Mouse (Mus musculus): ENCODE measurements around the gene Cmc4. TPM values are rescaled to one million over a fixed set of nuclear protein-coding genes. Genes with fewer than 3 reads are reported as not detected.

Gene Cmc4
- 15.9 and 17.3 TPM in 2 replicates for polyA plus RNA-seq (2015; fragmentation: Nextera tagmentation; extraction: Ambion mirVana)

DNA sequence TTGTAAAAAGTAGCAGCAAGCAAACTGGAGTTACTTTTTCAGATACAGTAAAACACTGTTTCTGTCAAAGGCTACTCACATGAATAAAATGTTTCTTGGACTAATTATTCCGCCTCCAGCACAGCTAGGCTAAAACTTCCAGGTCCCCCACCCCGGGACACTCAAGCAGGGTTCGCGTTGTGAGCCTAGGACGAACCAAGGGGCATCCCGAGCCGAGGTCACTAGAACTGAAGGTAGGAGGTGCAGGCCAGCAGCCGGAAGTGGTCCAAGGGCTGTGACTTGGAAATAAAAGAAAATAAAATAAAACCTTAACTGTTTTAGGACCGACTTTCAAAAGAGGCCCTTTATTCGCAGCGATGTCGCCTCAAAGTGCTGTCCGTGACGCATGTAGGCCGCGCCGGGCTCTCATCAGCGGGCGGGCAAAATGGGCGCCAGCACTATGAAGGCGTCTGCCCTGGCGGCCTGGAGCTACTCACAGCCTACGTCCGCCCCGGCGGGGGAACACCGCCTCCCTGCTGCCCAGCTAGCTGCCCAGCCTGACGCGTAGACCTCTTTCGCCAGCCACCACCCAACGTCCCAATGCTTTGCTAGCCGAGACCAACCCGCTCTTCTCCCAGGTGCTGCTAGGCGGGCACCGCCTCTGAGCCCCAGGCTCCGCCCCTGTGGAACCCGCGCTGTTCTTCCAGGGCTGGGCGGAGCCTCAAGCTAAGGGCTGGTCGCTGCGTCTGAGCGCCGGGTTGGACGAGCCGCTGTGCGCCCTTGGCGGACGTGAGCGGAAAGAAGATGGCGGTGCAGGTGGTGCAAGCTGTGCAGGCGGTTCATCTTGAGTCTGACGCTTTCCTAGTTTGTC lies at the start of gene Cmc4, which contains the start of the genes Mtcp1 and Brcc3:
Gene Cmc4 (minus strand): TSS at position 649 of the 850 bp plus-strand sequence.
Gene Mtcp1 (minus strand): TSS at position 653 of the 850 bp plus-strand sequence.
Gene Brcc3 (plus strand): TSS at position 693 of the 850 bp plus-strand sequence.
- peak within 1 kb of the TSS; percentile 89 for H3K27ac ChIP-seq (replicated peaks)
- TF ChIP-seq CTCF (IDR thresholded peaks at IDR 0.05; ENCODE audit: low read depth), result peak; percentile 40
- no peak for TF ChIP-seq EP300 (optimal IDR thresholded peaks at IDR 0.05)
- H3K9me3 ChIP-seq (ENCODE audit: control insufficient read depth, low read length), result no peaks in the 10 kb centered on the region
- peak; percentile 100 for ATAC-seq (ENCODE audit: low FRiP score, low TSS enrichment)
- peak within 1 kb of the TSS; percentile 52 for H3K4me2 ChIP-seq (replicated peaks; ENCODE audit: low read depth)
- H3K27me3 ChIP-seq (ENCODE audit: control insufficient read depth, insufficient read depth, low read length), result no peaks in the 10 kb centered on the region
- DNase-seq (ENCODE audit: low spot score), result peak; percentile 91
- H3K4me1 ChIP-seq (replicated peaks; ENCODE audit: control insufficient read depth, insufficient read depth), result no peaks in the 10 kb centered on the region
- peak within 1 kb of the TSS; percentile 64 for H3K9ac ChIP-seq (ENCODE audit: low read length)
- H3K4me3 ChIP-seq (ENCODE audit: low read depth, low read length), result peak within 1 kb of the TSS; percentile 48
- 9% methylated on average over 52 of the region's 52 CpGs for WGBS
- H3K36me3 ChIP-seq (ENCODE audit: control insufficient read depth, insufficient read depth, low read length), result no peaks in the 10 kb centered on the region

GRCm38 (mm10) chrX:75454597-75454996 lies 38.2 kb upstream of the Cmc4 start:
- no peak overlapping the region for H3K9ac ChIP-seq (ENCODE audit: low read length)
- WGBS, result 80% methylated on average over 1 of the region's 1 CpGs
- no peaks in the 10 kb centered on the region for H3K4me1 ChIP-seq (replicated peaks; ENCODE audit: control insufficient read depth, insufficient read depth)
- DNase-seq (ENCODE audit: low spot score) (no peak), ATAC-seq (ENCODE audit: low FRiP score, low TSS enrichment) (no peak)
- TF ChIP-seq EP300 (optimal IDR thresholded peaks at IDR 0.05) (no peak), CTCF (IDR thresholded peaks at IDR 0.05; ENCODE audit: low read depth) (no peak)
- no peak overlapping the region for H3K4me3 ChIP-seq (ENCODE audit: low read depth, low read length)
- no peaks in the 10 kb centered on the region for H3K36me3 ChIP-seq (ENCODE audit: control insufficient read depth, insufficient read depth, low read length)
- no peak overlapping the region for H3K4me2 ChIP-seq (replicated peaks; ENCODE audit: low read depth)
- no peaks in the 10 kb centered on the region for H3K9me3 ChIP-seq (ENCODE audit: control insufficient read depth, low read length)
- no peaks in the 10 kb centered on the region for H3K27me3 ChIP-seq (ENCODE audit: control insufficient read depth, insufficient read depth, low read length)
- no peak overlapping the region for H3K27ac ChIP-seq (replicated peaks)

GRCm38 (mm10) chrX:75409711-75410110 lies 6.7 kb downstream of the Cmc4 start:
- no peak overlapping the region for H3K9ac ChIP-seq (ENCODE audit: low read length)
- H3K36me3 ChIP-seq (ENCODE audit: control insufficient read depth, insufficient read depth, low read length), result no peaks in the 10 kb centered on the region
- H3K4me3 ChIP-seq (ENCODE audit: low read depth, low read length), result no peak overlapping the region
- DNase-seq (ENCODE audit: low spot score) (no peak), ATAC-seq (ENCODE audit: low FRiP score, low TSS enrichment) (no peak)
- H3K4me2 ChIP-seq (replicated peaks; ENCODE audit: low read depth), result no peak overlapping the region
- 93% methylated on average over 1 of the region's 1 CpGs for WGBS
- no peaks in the 10 kb centered on the region for H3K4me1 ChIP-seq (replicated peaks; ENCODE audit: control insufficient read depth, insufficient read depth)
- TF ChIP-seq CTCF (IDR thresholded peaks at IDR 0.05; ENCODE audit: low read depth) (no peak), EP300 (optimal IDR thresholded peaks at IDR 0.05) (no peak)
- H3K27ac ChIP-seq (replicated peaks), result no peak overlapping the region
- H3K27me3 ChIP-seq (ENCODE audit: control insufficient read depth, insufficient read depth, low read length), result no peaks in the 10 kb centered on the region
- H3K9me3 ChIP-seq (ENCODE audit: control insufficient read depth, low read length), result no peaks in the 10 kb centered on the region

DNA sequence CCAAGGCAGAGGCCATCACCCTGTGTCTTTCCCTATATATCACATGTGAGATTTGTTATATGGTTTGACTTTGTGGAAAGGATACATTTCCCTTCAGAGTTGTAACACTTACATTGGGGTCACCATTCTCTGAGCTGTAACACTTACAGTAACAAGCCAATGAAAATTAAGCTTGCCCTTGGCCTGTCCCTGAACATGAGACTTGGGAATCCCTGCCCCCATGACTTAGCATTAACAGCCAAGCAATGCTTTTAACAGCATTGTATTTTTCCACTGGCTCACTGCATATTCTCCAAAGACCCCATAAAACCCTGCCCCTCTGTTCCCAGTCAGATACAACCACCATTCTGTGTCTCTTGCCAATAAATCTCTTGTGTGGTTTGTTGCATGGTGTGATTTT lies 13.0 kb downstream of the Cmc4 start:
- Histone ChIP-seq H3K9me3 (ENCODE audit: control insufficient read depth, low read length) (no peaks in the 10 kb centered on the region), H3K4me1 (replicated peaks; ENCODE audit: control insufficient read depth, insufficient read depth) (no peaks in the 10 kb centered on the region), H3K36me3 (ENCODE audit: control insufficient read depth, insufficient read depth, low read length) (no peaks in the 10 kb centered on the region), H3K27me3 (ENCODE audit: control insufficient read depth, insufficient read depth, low read length) (no peaks in the 10 kb centered on the region), H3K27ac (replicated peaks) (no peak overlapping the region), H3K4me3 (ENCODE audit: low read depth, low read length) (no peak overlapping the region), H3K9ac (ENCODE audit: low read length) (no peak overlapping the region), H3K4me2 (replicated peaks; ENCODE audit: low read depth) (no peak overlapping the region)
- DNase-seq (ENCODE audit: low spot score), result no peak
- ATAC-seq (ENCODE audit: low FRiP score, low TSS enrichment), result no peak
- TF ChIP-seq EP300 (optimal IDR thresholded peaks at IDR 0.05), result no peak
- no peak for TF ChIP-seq CTCF (IDR thresholded peaks at IDR 0.05; ENCODE audit: low read depth)

- TF ChIP-seq CTCF (IDR thresholded peaks at IDR 0.05; ENCODE audit: low read depth) (no peak), EP300 (optimal IDR thresholded peaks at IDR 0.05) (no peak)
- DNase-seq (ENCODE audit: low spot score), result no peak
- H3K9ac ChIP-seq (ENCODE audit: low read length), result no peak overlapping the region
- no peaks in the 10 kb centered on the region for H3K9me3 ChIP-seq (ENCODE audit: control insufficient read depth, low read length)
- H3K4me1 ChIP-seq (replicated peaks; ENCODE audit: control insufficient read depth, insufficient read depth), result no peaks in the 10 kb centered on the region
- no peaks in the 10 kb centered on the region for H3K36me3 ChIP-seq (ENCODE audit: control insufficient read depth, insufficient read depth, low read length)
- WGBS, result 76% methylated on average over 2 of the region's 2 CpGs
- ATAC-seq (ENCODE audit: low FRiP score, low TSS enrichment), result no peak
- H3K27me3 ChIP-seq (ENCODE audit: control insufficient read depth, insufficient read depth, low read length), result no peaks in the 10 kb centered on the region
- no peak overlapping the region for H3K4me2 ChIP-seq (replicated peaks; ENCODE audit: low read depth)
- no peak overlapping the region for H3K4me3 ChIP-seq (ENCODE audit: low read depth, low read length)
- H3K27ac ChIP-seq (replicated peaks), result no peak overlapping the region
These were observed 13.7 kb downstream of the Cmc4 start for GRCm38 (mm10) chrX:75402668-75403067.

GRCm38 (mm10) chrX:75399471-75399870 lies 16.9 kb downstream of the Cmc4 start:
- Histone ChIP-seq H3K4me3 (ENCODE audit: low read depth, low read length) (no peak overlapping the region), H3K4me1 (replicated peaks; ENCODE audit: control insufficient read depth, insufficient read depth) (no peaks in the 10 kb centered on the region), H3K4me2 (replicated peaks; ENCODE audit: low read depth) (no peak overlapping the region), H3K27ac (replicated peaks) (no peak overlapping the region), H3K27me3 (ENCODE audit: control insufficient read depth, insufficient read depth, low read length) (no peaks in the 10 kb centered on the region), H3K36me3 (ENCODE audit: control insufficient read depth, insufficient read depth, low read length) (no peaks in the 10 kb centered on the region), H3K9me3 (ENCODE audit: control insufficient read depth, low read length) (no peaks in the 10 kb centered on the region), H3K9ac (ENCODE audit: low read length) (no peak overlapping the region)
- no peak for DNase-seq (ENCODE audit: low spot score)
- no peak for TF ChIP-seq EP300 (optimal IDR thresholded peaks at IDR 0.05)
- TF ChIP-seq CTCF (IDR thresholded peaks at IDR 0.05; ENCODE audit: low read depth), result no peak
- no peak for ATAC-seq (ENCODE audit: low FRiP score, low TSS enrichment)
- WGBS, result 72% methylated on average over 1 of the region's 1 CpGs

Data from stomach, postnatal 0 days (tissue).